Mouse (Mus musculus) T-helper 17 cell (primary cell): ENCODE results near the gene Apaf1.

Experiments used
- in situ Hi-C, 2 experiments: fragments of 300-600 bp; cut with MboI, MseI; formaldehyde crosslinking; loops; 1 replicate in 1 of 2; 2 replicates in 1 of 2; pipeline ENCODE4 v1.15.1; 2025; ENCODE audit warnings: high pct_unique_total_duplicates in 2 of 2

Apaf1 gene

DNA sequence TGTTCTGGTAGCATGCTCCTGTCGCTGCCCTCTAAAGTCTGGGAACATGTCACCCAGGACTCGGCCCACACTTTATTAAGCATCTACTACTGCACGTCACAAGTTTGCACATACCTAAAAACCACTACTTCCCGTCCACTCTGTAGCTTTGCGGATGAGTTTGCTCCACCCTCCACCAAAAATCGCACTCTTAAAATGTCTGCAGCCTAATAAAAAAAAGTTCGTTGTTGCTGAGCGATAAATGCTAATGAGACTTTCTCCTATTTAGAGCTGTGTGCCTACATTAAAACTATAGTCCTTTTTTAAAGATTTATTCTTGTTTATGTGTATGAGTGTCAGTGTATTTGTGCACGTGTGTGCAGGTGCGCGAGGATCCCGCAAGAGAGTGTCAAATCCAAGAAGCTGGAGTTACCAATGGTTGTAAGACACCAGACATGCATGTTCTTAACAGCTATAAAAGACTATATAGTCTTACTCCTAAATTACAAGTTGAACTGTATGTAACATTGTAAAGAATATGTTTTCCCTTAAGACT is 890 bp upstream of the Apaf1 start:
- in situ Hi-C loops, result no loop called here

DNA sequence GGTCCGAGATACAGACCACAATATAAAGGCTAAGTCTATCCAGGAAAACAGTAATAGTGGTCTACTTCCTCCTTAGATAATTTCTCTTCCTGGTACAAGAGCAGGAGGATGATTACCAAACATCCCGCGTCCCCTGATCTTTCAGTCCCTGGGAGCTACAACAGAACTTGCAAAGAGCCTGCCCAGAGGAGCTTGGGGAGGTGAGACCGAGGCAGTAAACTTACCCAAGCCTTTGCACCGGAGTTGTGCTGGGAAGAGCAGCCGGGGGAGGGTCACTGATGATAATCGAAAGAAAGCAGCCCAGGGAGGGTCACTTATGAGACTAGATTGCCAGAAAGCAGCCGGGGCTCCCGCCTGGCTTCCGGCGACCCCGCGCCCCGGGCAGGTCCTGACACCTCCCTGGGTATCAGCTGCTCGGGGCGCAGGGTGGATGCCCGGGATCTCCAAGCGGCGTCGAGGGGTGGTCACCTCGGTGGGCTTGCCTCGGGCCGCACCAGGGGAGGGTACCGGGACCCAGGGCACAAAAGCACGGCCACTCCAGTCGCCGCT is 537 bp downstream of the Apaf1 start:
- in situ Hi-C loops, result no loop called here

DNA sequence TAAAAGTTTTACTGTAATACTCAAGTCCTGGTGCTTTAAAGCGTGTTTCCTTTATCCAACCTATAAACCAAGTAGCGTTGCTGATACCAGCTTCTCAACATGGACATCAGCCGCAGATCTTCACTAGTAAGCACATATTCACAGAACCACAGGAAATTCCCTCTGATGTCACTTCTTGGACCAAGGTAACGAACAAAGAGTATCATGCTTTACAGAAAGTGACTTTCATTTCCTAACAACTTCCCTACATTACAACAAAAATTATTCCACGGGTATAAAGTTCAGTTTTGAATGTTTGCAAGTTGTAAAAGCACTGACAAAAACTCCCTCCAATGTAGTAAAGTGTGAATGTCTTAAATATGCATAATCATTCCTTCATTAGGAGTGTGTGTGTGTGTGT is 2.0 kb downstream of the Apaf1 start:
- in situ Hi-C loops, result no loop called here

DNA sequence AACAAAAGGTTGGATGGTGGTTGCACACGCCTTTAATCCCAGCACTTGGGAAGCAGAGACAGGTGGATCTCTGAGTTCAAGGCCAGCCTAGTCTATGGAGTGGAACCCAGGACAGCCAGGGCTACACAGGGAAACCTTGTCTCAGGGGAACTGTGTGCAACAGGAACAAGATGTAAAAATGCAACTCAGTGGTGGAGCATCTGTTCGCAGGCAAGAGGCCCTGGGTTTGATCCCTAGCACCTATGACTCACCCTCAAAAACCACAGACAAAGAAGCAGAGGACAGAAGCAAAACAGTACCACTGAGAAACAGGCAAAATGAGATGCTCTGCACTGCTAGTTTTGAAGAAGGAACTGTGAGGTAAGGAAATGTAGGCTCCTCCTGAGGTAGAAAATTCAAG is 5.9 kb downstream of the Apaf1 start:
- in situ Hi-C loops, result loop anchor here (5.0 to 10.0 kb wide), 3 partner anchors 46 to 68 kb away; partner anchors contain the start of gene Slc25a3 (in 1 of the 2)

DNA sequence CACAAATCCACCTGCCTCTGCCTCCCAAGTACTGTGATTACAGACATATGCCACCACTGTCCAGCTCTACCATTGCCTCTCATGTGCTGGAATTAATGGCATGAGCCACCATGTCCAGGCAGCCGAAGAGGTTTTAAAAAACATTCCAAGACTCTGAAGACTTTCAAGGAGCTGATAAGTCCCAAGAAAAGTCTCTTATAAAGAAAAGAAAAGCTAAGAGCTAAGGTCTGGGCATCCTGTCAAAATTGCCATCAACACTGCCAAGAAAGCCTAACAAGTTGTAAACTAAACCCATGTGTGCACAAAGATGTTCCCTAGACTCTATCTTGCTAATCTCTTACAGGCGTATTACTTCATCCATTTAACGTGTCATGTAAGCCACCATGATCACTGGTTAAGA is 9.2 kb downstream of the Apaf1 start:
- in situ Hi-C loops, result loop anchor here in 1 of 2 experiments (10.0 kb wide), 1 partner anchor 71 kb away; no protein-coding TSS in a partner anchor

DNA sequence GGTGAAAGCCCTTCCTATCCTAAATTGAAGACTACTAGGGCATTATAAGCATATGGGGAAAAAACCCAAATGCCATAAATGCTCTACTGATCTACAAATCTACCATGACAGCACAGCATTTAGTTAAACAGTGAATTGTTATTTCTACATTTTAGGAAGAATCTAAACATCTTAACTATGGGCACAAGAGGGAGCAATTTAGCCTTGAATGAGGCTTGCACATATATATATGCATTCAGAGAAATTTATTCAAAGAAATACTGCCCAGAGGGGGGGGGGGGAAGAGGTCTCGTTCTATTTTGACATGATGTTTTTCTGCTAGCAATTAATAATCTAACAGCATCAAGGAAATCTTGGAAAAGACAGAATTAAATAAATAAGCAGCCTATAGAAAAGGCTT is 10.8 kb downstream of the Apaf1 start:
- in situ Hi-C loops, result loop anchor here in 1 of 2 experiments (10.0 kb wide), 1 partner anchor 73 kb away; no protein-coding TSS in a partner anchor

DNA sequence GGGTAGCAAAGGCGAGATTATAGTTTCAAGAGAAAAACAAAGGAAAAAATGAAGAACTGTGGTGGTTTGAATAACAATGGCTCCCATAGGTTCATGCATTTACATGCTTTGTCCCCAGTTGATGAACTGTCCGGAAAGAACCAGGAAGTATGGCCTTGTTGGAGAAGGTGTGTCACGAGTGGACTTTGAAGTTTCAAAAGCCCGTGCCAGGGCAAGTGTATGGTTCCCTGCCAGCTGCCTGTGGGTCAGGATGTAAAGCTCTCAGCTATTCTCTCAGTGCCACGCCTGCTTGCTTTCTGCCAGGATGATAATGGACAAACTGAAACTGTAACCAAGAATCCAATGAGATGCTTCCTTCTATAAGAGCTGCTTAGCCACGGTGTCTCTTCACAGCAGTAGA is 20.2 kb downstream of the Apaf1 start:
- in situ Hi-C loops, result loop anchor here in 1 of 2 experiments (10.0 kb wide), 1 partner anchor 1962 kb away; no protein-coding TSS in a partner anchor

DNA sequence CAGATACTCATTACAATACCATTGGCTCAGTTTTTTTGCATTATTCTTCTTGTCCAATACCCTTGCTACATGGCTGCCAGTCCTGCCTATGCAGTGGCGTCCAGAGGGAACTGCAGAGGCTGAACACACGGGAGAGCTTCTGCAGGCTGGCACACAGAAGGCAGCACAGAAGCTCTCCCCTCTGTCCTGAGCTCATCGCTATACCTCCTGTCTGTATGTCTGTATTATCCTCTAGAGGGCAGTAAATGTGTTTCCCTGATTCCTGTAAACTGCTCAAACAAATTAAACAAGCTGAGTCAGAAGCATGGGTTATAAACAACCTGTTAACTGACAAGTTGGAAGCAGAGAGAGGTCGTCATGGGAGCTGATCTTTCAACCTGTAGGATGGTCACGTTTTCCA is 21.8 kb downstream of the Apaf1 start:
- in situ Hi-C loops, result loop anchor here in 1 of 2 experiments (10.0 kb wide), 1 partner anchor 1964 kb away; no protein-coding TSS in a partner anchor

DNA sequence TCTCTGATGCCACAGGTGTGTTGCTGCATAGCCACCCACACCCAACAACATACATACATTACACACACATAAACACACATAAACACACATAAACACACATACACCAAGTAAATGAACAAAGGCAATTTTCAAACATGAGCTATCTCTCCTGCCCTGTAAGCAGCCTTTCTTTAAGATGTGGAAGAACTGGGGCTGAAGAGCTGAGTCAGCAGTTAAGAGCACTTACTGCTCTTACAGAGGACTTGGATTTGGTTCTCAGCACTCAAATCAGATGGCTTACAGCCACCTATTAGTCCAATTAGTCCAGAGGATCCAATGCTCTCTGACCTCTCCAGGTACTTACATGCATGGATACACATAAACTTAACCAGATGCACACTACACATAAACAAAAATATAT is 29.8 kb downstream of the Apaf1 start:
- in situ Hi-C loops, result no loop called here

DNA sequence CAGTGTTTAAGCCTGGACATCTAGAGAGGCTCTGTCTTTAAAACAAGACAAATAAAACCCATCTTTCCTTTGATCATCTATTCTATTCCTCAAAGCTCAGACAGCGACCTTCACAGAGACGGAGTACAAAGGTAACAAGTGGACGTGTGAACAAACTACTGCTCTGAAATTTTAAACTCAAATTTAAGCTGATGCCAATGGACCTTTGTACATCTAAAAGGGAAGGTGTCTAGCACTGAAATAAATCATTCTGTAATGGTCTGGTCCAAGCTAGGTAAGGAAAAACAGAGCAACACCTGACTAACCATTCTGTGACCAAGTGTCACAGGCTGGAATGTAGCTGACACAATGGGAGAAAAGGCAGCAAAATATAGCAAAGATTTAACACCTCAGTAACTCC is 31.4 kb downstream of the Apaf1 start:
- in situ Hi-C loops, result no loop called here

DNA sequence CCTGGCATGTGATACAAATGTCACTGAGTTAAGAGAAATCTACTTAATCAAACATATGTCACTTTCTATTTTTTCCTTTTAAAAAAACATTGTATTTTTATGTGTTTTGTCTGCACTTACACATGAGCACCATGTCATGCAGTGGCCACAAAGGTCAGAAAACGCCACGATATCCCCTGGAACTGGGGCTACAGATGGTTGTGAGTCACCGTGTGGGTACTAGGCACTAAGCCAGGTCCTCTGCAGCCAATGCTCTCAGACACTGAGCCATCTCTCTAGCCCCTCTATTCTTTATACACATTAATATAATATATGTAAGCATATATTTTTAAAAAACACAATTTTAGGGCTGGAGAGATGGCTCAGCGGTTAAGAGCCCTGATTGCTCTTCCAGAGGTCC is 32.9 kb downstream of the Apaf1 start:
- in situ Hi-C loops, result no loop called here

DNA sequence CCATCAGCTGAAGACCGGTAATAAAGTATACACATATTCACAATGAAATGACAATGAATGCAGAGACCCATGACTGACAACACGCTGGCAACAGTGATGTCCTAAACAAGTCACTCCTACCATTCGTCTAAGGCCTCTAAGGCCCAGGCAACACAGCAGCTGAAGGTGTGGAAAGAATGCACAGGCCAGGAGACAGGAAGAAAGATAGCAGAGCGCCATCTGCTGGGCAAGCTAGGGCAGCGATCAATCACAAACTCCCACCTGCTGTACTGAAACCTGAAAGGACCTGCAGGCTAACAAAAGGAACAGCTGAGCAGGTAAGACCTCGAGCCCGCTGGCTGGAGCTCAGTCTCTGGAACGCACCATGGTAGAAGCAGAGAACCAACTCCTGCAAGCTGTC is 48.6 kb downstream of the Apaf1 start:
- in situ Hi-C loops, result loop anchor here in 1 of 2 experiments (5.0 kb wide), 1 partner anchor 302 kb away; no protein-coding TSS in a partner anchor

DNA sequence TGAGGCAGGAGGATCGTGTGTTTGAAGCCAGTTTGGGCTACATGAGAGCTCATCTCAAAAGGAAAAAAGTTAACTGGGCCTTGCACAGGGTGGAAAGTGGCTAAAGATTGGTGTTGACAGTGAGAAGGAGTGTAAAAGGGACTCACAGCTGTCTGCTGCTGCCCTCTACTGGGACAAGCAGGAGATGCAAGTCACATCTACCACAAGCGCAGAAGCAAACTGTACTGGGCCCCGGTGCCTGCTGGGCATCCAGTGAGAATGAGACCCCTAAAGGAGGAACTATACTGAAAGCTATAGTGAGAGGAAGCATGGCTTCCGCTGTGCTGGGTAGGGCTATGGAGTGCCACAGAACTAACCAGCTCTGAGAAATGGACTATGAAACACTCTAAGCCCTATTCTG is 50.2 kb downstream of the Apaf1 start:
- in situ Hi-C loops, result loop anchor here in 1 of 2 experiments (5.0 kb wide), 1 partner anchor 300 kb away; no protein-coding TSS in a partner anchor

DNA sequence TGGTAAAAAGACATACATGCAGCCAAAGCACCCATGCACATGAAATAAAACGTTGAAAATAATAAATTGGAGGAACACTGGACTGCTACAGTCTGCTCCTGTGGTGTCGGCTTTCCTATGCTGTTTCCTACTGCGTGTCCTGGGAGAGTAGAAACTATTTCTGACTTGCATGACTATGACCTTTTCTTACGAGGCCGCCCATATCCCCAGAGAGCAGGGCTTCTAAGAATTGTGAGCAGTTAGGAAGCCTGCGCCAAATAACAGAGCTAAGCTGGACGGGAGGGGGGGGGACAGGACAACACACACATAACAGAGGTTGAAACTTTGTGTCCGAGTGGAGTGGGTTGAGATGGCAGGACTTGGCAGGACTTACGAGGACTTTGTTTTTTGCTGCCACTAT is 51.4 kb downstream of the Apaf1 start:
- in situ Hi-C loops, result loop anchor here in 1 of 2 experiments (5.0 kb wide), 1 partner anchor 299 kb away; no protein-coding TSS in a partner anchor

DNA sequence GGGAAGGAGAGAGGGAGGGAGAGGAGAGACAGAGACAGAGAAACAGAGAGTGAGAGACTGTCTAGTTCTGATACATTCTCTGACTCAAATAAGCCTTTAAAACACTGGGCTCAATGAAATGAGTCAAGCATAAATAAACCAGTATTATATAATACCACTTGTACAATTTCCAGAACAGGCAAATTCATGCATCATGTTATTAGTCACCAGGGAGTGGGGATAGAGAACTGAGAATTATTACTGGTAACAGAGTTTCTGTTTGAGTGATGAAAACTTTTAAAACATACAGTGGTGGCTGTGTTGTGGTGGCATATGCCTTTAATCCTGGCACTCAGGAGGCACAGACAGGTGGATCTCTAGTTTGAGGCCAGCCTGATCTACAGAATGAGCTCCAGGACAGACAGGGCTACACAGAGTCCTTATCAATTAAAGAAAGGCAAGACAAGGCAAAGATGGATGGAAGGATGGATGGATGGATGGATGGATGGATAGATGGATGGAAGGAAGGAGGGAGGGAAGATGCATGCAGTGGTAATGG is 53.5 kb downstream of the Apaf1 start:
- in situ Hi-C loops, result no loop called here

DNA sequence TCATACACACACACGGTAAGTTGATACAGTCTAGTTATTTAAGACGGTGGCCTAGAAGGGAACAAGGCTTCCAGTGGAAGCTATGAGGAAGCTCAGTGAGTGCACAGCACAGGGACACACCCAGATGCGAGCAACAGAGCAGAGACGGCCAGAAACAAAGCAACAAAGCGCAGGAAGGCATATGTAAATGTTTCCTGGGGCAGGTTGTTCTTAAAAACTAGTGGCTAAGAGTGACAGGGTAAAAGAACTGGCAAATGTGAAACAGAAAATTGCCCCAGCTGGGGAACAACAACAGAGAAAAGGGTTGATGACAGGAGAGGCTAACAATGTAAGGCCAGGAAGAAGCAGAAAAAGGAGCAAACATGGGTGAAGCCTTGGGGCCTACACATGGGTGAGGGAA is 54.6 kb downstream of the Apaf1 start:
- in situ Hi-C loops, result no loop called here

DNA sequence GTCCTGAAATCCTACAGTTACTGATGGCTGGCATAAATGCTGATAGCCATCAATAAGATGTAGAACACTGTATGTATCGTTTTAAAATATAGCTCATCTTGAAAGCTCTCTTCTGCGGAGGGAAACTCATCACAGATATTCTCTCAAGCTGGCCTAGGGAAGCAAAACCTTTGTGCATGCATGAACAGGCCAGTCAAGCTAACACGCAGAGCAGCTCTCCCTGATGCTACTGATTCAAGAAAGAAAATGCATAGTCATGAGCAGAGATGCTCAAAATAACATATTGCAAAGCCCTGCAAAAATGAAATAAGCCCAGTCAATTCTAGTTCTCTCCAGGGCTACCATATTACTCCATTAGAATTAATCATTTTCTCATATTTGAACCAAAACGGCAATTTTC is 55.1 kb downstream of the Apaf1 start:
- in situ Hi-C loops, result no loop called here

DNA sequence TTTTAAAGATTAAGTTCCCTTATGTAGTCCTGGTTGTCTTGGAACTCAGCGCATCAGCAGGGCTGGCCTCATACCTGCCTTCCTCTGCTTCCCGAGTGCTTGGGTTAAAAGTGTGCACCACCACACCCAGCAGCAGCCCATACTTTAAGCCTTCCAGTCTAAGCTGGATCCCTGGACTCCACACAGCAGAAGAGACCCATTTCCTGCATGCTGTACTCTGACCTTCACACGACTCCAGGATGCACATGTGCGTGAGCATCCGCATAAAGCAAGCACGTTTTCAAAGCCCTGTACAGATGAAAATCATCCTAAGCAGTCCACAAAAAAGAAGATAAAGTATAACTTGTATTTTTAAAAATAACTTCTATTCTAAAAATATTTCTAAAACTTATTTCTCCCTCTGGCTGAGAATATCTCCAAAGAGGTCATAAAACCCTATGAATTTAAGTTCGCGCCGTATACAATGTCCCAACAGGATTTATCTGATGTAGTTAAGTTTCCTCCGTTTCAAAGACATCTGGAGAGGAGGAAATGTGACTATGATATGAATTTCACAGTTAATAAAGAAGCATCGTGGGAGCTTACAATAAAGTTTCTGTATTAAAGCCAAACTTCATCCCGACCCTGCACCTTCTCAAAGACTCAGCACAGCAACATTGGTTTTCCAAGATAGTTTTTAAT is 76.6 kb downstream of the Apaf1 start:
- in situ Hi-C loops, result no loop called here

DNA sequence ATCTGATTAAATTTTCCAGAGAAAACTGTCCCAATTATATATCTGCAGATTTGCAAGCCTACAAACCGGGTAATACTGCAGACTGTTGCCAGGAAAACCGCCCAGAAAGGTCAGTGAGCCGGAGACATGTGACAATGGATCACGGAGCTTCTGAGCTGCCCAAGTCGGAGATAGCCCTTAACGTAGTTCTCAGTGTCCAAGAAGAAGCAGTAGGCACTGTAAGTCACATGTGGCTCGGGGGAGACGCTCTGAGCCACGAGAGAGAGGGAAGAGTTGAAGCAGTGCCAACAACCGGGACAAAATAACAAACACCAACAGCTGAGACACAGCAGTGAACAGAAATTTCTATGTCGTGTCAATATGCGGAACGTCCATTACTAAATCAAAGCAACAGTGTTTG is 81.1 kb downstream of the Apaf1 start:
- in situ Hi-C loops, result no loop called here

DNA sequence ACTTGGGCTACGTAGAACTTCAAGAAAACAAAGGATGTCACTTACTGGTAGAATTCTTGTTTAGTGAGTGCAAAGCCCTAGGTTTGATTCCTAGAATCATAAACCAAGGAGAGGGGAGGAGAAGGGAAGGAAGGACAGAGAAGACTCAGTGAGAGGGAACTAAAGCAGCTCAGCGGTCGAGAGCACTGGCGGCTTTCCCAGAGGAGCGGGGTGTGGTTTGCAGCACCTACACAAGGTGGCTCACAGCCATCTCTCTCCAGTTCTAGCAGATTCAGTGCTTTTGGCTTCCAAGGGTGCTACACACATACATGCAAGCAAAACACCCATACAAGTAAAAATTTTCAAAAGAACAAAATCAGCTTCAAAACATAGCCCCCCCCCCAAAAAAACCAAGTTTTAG is 82.7 kb downstream of the Apaf1 start:
- in situ Hi-C loops, result no loop called here

DNA sequence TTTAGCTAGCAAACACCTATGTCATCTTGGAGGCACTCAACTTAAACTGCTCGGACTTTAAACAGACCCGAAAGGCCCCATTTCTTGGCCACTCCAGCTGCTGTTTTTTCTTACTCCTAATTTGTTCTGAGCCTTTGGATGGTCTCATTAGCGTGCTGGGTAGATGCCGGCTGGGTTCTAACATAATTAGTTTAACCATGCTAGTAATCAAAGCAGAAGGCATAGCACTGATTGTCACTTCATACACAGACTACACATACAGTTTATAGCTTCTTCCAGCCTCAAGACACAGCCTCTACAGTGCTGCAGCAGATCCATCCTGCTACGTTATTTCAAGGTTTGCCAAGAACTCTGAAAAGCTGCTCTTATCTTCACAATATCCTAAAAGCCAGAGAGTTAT is 88.7 kb downstream of the Apaf1 start:
- in situ Hi-C loops, result no loop called here

DNA sequence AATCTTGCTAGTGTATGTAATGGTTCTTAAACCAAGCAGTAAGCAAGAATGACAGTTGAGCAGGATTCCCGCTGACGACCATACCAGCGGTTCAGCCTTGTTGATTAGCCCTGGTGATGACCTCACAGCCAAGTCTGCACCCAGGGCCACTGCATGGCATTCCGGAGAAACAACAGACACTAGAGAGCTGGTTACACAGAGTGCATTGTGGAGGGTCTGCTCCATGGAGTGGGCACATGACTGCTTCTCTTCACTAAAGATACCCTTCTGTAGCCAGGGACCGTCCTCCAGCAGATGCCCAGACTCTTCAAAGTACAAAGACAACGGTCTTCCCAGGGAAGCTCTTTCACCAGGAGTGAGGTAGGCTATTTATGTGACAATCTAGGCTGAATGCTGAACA is 90.3 kb downstream of the Apaf1 start:
- in situ Hi-C loops, result no loop called here

DNA sequence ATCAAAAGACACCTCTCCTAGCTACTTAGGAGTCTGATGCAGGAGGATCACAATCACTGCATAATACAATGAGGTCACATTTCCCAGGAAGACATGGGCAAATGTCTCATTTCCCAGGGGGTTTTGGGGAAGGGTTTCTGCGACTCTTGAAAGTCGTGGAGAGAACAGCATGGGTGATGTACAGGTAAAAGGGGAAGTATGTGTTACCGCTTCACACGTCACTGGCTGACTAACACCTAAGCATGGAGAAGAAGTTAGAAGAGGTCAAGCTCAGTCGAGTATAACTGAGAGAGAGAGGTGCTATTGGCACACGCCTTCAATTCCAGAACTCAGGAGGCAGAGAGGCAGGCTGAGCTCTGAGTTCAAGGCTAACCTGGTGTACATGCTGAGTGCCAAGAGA is 92.2 kb downstream of the Apaf1 start:
- in situ Hi-C loops, result no loop called here
